Mouse (Mus musculus) adipocyte (in vitro differentiated cells): ENCODE measurements at regions not wholly inside any gene's neighbourhood (a gene's known extent, or its start where the extent isn't known, plus 50 kb on each side); places are given as distances from the start of the nearest gene placed in this dataset.
"Not testable (repeated sequence)": the region's sequence is repeated elsewhere in the genome, so short reads cannot be mapped to it uniquely, and the experiment has no call there.

ENCODE experiments used
- DNase-seq: peaks from one replicate; pipeline ENCODE4 v3.0.0-alpha.2; 2016; ENCODE audit warnings: low spot score

DNA sequence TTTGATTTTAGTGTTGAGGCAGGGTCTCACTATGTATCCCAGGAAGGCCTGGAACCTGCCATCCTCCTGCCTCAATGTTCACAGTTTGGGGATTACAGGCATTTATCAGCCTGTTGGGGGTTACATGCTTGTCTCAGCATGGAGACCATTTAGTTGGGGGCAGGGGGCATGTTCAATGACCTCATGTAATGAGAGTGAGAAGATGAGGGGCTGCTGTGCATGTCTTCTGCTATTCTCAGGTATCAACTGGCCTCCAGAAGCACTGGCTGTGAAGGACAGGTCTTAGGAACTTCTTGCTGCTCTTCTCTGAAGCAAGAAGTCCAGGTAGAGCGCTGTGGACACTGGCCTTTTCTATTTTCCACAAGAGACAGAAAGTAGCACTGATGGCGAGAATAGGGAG lies 350.9 kb downstream of the Plekhb2 start:
- no peak for DNase-seq

DNA sequence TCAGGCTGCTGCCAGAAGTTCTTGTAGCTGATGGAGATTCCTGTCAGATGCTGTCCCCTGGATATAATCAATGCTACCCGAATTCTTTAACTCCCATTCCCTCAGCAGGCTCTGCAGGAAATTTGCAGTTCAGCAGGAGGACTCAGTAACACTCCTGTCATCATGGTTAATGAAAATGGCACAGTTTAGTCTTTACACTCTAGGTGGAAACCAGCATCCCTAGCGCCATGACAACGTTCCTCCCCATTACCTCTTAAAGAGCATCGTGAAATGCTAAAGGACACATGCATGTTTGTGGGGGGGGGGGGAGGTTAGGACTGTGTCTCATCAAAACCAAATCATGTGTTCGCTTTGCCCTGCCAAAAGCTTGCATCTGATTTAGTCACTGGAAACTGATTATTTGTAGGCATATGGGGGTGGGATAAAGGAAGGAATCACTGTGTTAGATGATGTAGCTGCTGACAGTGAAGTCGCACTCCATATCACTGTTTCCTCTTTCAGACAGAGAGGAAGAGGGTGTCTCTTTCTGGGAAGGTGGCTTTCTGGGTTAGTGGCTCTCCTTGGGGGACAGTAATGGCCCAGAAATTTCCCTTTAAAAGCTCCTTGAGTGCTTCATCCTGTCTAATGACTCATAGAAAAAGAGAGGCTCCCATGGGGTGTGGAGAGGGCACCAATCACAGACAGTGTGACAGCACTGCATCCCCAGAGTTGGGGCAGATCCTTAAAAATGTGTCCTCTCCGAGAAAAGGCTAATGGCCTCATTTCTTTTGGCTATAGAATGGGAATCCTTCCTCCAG lies 351.5 kb downstream of the Plekhb2 start:
- DNase-seq: no peak

DNA sequence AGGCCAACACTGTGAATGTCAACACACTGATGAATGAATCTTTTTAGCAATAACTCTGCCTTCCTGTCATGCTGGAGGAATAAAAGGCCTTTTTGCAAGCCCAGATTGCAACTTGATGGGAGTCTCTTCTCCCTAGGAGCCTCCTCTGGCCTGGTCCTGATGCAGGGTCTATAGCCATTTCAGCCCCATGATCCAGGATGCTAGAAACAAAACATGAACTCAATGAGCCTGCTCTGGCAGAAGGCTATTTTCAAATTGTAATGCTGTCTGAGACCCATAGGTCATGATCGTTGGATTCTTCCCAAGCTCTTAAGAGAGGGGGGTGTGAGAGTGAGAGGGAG lies 352.1 kb downstream of the Plekhb2 start:
- DNase-seq: no peak

DNA sequence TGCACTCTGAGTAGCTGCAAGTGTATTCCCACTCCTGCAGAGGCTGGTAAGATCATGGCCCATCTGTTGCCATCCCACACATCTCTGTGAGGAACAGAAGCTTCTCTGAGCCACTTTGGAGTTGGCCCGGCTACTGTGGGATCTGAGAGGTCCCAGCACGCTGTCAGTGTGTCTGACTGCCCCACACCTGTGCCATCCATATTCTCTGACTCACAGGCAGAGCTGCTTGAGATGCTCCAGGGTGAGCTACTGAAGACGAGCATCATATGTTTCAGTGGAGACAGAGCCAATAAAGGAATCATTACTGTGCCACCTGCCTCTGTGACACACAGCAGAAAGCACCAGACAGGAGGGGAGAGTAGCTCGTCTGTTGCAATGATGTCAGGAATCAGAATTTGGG lies 352.8 kb downstream of the Plekhb2 start:
- no peak for DNase-seq

DNA sequence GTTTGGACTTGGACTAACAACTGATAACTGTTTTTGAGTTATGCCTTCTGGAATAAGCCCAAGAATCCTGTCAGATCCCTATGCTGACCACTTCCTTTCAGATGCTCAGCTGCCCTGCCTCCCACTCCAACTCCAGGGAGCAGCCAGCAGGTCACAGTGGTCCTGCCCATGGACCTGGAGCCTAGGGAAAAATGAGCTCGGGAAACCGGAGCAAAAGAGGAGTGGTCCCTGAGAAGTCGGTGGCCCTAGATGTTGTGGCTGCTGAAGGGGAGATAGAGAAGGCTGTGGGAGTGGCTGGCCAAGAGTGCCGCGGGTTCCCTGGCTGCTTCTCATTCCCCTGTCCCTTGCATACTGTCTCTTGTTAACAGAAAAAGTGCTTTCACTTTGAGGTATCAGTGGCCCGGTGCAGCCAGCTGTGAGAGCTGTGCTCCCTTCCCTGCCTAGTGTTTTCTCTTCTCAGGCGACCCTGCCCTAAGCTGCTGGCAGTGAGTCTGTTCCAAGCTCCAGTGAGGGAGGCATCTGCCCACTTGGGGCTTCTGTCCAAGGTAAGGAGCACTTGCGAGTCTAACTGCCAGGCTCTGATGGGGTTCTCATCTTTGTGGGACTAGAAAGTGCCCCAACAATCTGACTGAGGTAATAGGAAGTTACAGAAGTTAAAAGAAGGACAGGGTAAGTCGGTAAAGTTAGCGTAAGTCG lies 357.2 kb downstream of the Plekhb2 start:
- no peak for DNase-seq

DNA sequence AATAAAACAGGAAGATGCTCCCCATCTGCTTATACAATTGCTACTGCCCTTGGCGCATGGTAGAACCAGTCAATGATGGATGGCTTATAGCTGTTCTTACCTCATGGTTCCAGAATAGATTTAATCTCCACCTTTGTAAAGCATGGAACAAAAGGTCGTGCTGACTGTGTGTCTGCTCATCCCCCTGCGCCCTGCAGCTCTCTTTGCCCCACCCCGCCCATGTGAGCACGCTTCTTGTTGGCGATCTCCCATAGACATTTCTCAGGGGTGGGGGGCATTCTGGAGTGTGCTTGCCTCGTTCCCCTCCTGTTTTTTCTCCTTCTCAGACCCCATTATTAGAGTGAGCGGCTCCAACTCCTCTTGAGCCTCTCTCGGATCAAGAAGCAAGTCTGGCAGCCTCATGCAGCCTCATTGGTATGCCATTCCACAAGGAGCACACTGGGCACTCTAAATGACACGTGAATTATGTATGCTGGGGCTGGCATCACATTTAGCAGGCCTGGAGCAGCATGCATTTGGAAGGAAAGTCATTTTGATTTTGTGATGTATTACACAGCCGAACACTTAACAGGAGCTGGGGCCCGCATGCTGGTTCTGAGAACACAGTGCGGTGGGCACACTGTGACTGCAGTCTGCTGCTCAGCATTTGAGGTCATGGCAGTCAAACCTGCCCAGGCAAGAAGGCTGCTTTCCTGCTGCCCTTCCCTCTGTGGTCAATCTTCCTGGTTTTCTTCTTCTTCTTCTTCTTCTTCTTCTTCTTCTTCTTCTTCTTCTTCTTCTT lies 362.5 kb downstream of the Plekhb2 start:
- DNase-seq: no peak

DNA sequence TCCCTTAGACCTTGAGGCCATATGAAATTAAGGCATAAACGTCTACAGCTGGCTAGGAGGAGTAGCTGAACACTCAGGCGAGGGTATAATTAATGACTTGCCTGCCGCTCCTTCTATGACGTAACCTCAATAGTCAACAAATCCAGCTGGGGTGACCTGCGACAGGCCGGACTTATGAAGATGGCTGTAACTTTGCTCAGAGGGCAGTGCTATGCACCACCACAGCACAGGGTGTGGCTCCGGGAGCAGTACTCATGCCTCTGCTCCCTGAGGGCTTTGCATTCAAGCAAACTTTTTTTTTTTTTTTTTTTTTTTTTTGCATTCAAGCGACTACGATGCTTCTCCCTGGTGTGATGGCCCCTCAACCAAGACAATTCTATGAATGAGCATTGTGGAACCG lies 364.1 kb downstream of the Plekhb2 start:
- no peak for DNase-seq

DNA sequence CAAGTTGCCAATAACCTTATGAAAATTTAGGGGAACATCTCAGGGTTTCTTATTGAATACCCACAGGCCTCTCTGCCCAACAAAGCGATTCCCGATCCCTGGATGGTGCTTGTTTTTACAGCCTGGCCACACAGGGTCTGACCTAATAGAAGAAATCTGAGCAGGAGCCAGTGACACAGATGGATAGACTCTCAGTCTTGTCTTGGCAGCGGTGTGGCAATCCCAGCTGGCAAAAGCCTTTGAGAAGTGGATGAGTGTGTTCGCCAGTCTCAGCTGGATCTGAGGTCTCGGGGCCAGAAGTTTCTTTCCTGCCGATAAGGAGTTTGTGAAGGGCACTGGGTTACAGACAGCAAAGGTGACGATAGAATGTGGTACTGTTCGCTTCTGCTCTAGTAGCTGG lies 366.6 kb downstream of the Plekhb2 start:
- DNase-seq: peak; percentile 9

DNA sequence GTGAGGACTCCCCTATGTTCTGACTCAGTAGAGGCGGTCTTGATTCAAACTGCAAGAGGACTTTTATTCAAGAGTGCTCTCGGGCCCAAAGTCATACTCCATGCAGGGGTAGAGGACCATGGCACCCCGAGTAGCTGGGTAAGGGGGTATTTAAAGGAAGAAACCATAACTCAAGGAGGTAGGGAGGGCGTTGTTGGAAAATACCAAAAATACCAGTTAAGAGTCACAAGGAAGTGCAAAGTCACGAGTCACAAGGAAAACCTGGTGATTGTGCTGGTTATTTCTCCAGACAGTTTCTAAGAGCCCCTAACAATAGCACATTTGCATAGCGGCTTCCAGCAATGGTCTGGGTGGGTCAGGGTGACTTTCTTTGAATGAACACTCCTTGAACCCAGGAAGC lies 370.4 kb downstream of the Plekhb2 start:
- DNase-seq: not testable (repeated sequence)

DNA sequence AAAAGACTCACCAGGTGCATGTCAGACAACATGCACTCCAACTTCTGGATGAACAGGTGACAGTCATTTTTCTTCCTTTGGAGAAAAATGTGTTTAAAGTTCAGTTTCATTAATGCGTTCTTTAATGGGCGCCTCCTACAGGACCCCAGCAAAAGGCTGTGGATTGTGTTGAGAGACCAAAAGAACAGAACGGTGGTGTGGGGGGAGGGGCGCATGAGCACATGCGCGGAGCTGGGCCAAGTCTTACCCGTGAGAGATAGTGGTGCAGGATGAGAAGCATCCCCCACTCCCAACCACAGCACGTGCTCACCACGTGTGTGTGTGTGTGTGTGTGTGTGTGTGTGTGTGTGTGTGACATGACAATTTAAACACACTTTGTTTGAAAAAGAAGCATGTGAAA lies 371.0 kb downstream of the Plekhb2 start:
- DNase-seq: no peak

DNA sequence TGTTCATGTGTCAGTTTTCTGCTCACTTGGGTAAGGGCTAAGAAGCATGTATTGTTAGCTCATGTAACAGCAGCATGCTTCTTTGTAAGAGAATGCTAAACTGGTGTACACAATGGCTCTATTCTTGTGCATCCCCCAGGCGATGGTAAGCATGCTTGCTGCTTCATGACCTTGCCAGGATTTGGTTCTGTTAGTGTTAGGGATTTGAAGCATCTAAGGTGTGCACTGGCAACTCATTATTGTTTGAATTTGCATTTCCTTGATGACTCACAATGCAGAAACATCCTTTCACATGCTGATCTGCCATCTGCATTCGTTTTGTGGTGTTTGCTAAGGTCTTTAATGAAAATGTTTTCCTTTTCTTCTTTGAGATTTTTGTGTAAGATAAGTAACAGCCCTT lies 382.8 kb downstream of the Plekhb2 start:
- DNase-seq: no peak

DNA sequence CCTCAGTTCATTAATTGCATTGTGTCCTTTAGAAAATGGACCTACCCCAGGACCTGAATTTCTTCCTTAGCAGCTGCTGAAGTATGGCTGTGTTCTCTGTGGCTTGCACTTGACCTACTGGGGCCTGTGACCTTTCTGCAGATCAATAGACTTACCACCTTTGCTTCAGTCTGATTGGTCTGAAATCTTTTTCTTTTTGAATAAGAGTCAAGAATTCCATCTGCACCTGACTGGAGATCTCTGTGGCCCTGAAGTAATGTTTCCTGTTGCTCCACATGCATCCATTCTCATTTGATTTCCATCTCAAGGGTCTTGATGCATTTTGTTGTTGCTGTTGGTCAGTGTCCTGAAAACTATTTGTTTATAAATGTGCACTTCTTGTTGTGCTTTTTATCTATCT lies 388.4 kb downstream of the Plekhb2 start:
- DNase-seq: no peak

DNA sequence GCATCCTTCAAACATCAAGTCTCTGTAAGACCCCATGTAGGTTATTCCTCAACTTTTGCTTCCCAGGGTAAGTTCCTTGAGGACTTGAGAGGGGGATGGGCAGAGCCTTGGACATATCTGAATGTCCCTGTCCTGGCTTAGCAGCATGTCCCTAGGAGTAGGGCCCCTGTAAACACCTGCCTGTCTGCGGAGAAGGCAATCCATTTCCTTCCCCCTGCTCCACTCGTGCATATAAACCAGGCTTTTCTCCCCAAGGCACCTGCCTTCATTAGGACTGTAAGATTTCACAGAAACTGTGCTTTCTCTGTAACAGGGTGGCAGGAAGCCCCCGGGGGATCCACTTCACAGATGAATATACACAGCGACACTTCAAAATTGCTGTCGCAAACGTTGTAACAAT lies 393.1 kb downstream of the Plekhb2 start:
- DNase-seq: no peak

DNA sequence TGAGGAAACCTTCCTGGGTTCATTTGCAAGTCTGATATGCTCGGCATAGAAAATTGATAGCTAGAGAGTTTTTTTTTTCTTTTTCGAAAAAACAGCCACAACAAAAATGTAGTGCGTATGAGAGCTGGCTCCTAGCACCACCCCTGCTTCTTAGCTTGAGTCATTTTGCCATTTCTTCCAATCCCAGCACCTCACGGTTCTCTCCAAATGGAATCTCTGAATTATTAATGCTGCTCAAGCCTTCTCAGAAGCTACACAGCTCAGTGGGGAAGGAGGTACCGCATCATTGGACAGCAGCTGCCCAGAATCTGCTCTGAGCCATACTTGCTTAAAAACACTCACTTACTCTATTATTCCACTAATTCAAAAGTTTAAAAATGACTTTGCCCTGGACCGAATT lies 393.6 kb downstream of the Plekhb2 start:
- DNase-seq: no peak

DNA sequence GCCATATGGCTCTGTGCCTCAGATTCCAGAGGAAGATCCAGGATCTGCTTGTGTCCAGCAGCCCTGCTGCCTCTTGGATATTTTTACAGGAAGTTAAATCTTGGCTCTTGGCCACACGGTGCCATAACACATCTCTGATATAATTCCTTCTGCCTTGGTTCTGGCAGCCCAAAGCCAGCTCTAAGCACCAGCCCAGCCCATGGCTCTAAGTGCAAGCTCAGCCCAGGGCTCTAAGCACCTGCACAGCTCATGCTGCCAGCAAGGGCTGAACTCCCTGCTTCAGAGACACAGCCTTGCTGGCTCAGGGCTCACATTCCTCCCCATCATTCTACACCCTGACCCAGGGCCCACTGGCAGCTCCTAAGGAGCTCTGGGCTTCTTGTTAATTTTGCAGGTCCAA lies 415.3 kb downstream of the Plekhb2 start:
- DNase-seq: no peak

DNA sequence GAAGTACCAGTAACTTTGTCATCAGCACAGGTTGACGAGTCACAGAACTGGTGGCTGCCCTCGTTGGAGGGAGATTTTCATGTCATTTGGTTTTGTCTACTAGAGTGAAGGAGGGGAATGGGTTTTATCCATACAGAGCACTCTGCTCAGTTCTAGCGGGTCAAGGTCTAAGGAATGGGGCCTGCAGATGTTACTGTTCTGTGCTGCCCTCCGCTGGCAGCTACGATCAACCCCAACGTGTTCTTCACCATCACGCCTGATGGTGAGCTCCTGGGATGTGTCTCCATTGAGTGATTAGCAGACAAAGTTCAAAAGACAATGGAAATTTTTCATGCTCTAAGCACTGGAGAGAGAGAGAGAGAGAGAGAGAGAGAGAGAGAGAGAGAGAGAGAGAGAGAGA lies 416.9 kb downstream of the Plekhb2 start:
- no peak for DNase-seq

DNA sequence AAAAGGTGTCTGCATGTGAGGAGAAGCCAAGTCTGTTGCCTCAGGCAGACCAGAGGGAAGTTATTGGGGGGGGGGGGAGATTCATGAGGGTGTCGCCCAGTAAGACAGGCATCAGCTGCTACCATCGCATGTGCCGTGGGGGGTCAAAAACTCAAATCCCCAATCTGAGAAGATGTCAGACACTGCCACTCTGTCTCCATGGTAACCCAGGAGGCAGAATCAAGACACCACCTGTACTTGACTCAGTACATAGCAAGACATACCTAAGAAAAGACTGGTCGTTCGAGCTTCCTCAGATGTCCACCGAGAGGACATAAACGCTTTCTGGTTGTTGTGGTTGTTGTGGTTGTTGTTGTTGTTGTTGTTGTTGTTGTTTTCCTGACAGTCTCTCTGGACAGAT lies 418.1 kb downstream of the Plekhb2 start:
- DNase-seq: no peak

DNA sequence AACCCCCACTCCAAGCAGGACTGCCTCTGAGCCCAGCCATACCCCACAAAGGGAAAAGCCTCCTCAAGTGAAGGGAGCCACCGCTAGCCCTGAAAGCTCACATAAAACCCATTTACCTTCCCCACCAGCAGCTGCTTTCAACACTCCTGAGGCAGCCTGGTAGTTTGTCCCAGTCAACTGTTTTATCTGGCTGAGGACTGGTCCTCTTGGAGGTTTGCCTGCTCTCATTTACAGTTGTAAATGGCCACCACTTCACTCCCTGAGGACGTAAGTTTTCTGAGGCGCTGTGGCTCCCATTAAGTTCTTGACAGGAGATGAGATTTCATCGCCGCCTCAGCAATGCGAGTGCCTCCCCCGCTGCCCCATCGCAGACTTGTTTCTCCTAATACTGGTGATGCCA lies 425.2 kb downstream of the Plekhb2 start:
- peak; percentile 8 for DNase-seq
